Mouse (Mus musculus) MEL (cell line): ENCODE results near the gene Notch2. TPM values are rescaled to one million over a fixed set of nuclear protein-coding genes. Genes with fewer than 3 reads are reported as not detected.

Experiments used
- DNase-seq: peaks from one replicate; pipeline ENCODE4 v3.0.0; 2011; ENCODE audit warnings: low read depth, low spot score
- H3K27ac ChIP-seq: 2 replicates; pipeline ENCODE4 v1.5.1; 2012; ENCODE audit warnings: low read depth, mild to moderate bottlenecking, control low read depth, low read length, moderate library complexity; ENCODE audit not compliant: control insufficient read depth
- H3K27me3 ChIP-seq, 2 experiments: fragments of 150-350 bp in 1 of 2; sonication (generic) in 1 of 2; 2 replicates each; pipeline ENCODE4 v1.6.1; 2012; ENCODE audit warnings: low read length in 2 of 2, mild to moderate bottlenecking in 2 of 2, improper control_type of control experiment in 1 of 2, moderate library complexity in 1 of 2; ENCODE audit not compliant: insufficient read depth in 2 of 2, control insufficient read depth in 1 of 2
- H3K36me3 ChIP-seq, 2 experiments: 2 replicates each; pipeline ENCODE4 v1.6.1; 2012 to 2014; ENCODE audit warnings: low read length in 2 of 2, improper control_type of control experiment in 1 of 2, inconsistent platforms in 1 of 2, mild to moderate bottlenecking in 1 of 2; ENCODE audit not compliant: insufficient read depth in 2 of 2, control insufficient read depth in 1 of 2
- H3K4me1 ChIP-seq, 2 experiments: fragments of 150-350 bp in 1 of 2; sonication (generic) in 1 of 2; 2 replicates each; pipeline ENCODE4 v1.6.1; 2012; ENCODE audit warnings: low read length in 2 of 2, improper control_type of control experiment in 1 of 2, mild to moderate bottlenecking in 1 of 2; ENCODE audit not compliant: insufficient read depth in 2 of 2, control insufficient read depth in 1 of 2
- H3K4me3 ChIP-seq, 2 experiments: fragments of 150-350 bp in 1 of 2; sonication (generic) in 1 of 2; 2 replicates each; pipeline ENCODE4 v1.5.1; 2012; ENCODE audit warnings: low read depth in 2 of 2, low read length in 2 of 2, mild to moderate bottlenecking in 2 of 2, moderate library complexity in 2 of 2, control low read depth in 1 of 2, improper control_type of control experiment in 1 of 2; ENCODE audit not compliant: control insufficient read depth in 1 of 2, insufficient read depth in 1 of 2
- H3K79me2 ChIP-seq: 2 replicates; pipeline ENCODE4 v1.6.1; 2012; ENCODE audit warnings: mild to moderate bottlenecking, low read length, moderate library complexity; ENCODE audit not compliant: control insufficient read depth, poor library complexity, insufficient read depth
- H3K9ac ChIP-seq: 2 replicates; pipeline ENCODE4 v1.6.1; 2012; ENCODE audit warnings: low read depth, mild to moderate bottlenecking, control low read depth, low read length, moderate library complexity; ENCODE audit not compliant: control insufficient read depth, poor library complexity, severe bottlenecking
- H3K9me3 ChIP-seq: fragments of 150-350 bp; sonication (generic); replicated peaks from 2 replicates; pipeline ENCODE4 v1.6.1; 2012; ENCODE audit warnings: mild to moderate bottlenecking, low read length, improper control_type of control experiment, moderate library complexity; ENCODE audit not compliant: insufficient read depth
- BHLHE40 ChIP-seq: IDR thresholded peaks from 2 replicates; pipeline ENCODE4 v1.6.1; 2012; ENCODE audit warnings: low read depth, mild to moderate bottlenecking, inconsistent platforms, low read length, improper control_type of control experiment, borderline replicate concordance
- CHD2 ChIP-seq: IDR thresholded peaks from 2 replicates; pipeline ENCODE4 v1.6.1; 2011; ENCODE audit warnings: low read length, improper control_type of control experiment
- CTCF ChIP-seq, 3 experiments: IDR thresholded peaks in 2 of 3; conservative IDR thresholded peaks in 1 of 3; 2 replicates each; pipeline ENCODE4 v1.5.1; 2011 to 2012; ENCODE audit warnings: low read length in 3 of 3, low read depth in 2 of 3, mild to moderate bottlenecking in 2 of 3, improper control_type of control experiment in 1 of 3, inconsistent platforms in 1 of 3, mixed read lengths in 1 of 3, moderate library complexity in 1 of 3; ENCODE audit not compliant: control insufficient read depth in 1 of 3, insufficient read depth in 1 of 3, poor library complexity in 1 of 3, severe bottlenecking in 1 of 3
- ELF1 ChIP-seq: IDR thresholded peaks from 2 replicates; pipeline ENCODE4 v1.6.1; 2014; ENCODE audit warnings: low read depth, mild to moderate bottlenecking, inconsistent platforms, low read length, improper control_type of control experiment, moderate library complexity
- EP300 ChIP-seq, 2 experiments: IDR thresholded peaks; 2 replicates each; pipeline ENCODE4 v1.6.1; 2011; ENCODE audit warnings: improper control_type of control experiment in 2 of 2, low read length in 2 of 2, low read depth in 1 of 2, mild to moderate bottlenecking in 1 of 2
- ETS1 ChIP-seq: IDR thresholded peaks from 2 replicates; pipeline ENCODE4 v1.6.1; 2012; ENCODE audit warnings: low read depth, mild to moderate bottlenecking, inconsistent platforms, low read length, improper control_type of control experiment, moderate library complexity
- GATA1 ChIP-seq: IDR thresholded peaks from 2 replicates; pipeline ENCODE4 v1.6.1; 2011; ENCODE audit warnings: low read depth, low read length, improper control_type of control experiment
- HCFC1 ChIP-seq: IDR thresholded peaks from 2 replicates; pipeline ENCODE4 v1.6.1; 2012; ENCODE audit warnings: low read depth, mild to moderate bottlenecking, inconsistent platforms, low read length, improper control_type of control experiment, moderate library complexity
- JUND ChIP-seq: IDR thresholded peaks from 2 replicates; pipeline ENCODE4 v1.6.1; 2011; ENCODE audit warnings: low read depth, mild to moderate bottlenecking, improper control_type of control experiment, low read length
- MAFK ChIP-seq: IDR thresholded peaks from 2 replicates; pipeline ENCODE4 v1.6.1; 2011; ENCODE audit warnings: low read depth, mild to moderate bottlenecking, low read length, improper control_type of control experiment, borderline replicate concordance
- MAX ChIP-seq: IDR thresholded peaks from 2 replicates; pipeline ENCODE4 v1.6.1; 2011; ENCODE audit warnings: low read length, improper control_type of control experiment
- MAZ ChIP-seq: IDR thresholded peaks from 2 replicates; pipeline ENCODE4 v1.6.1; 2012; ENCODE audit warnings: low read depth, mild to moderate bottlenecking, inconsistent platforms, low read length, improper control_type of control experiment
- MXI1 ChIP-seq: IDR thresholded peaks from 2 replicates; pipeline ENCODE4 v1.6.1; 2011; ENCODE audit warnings: mild to moderate bottlenecking, low read depth, low read length, improper control_type of control experiment
- MYB ChIP-seq: IDR thresholded peaks from 2 replicates; pipeline ENCODE4 v1.6.1; 2011; ENCODE audit warnings: mild to moderate bottlenecking, low read depth, low read length, improper control_type of control experiment
- NELFE ChIP-seq: IDR thresholded peaks from 2 replicates; pipeline ENCODE4 v1.6.1; 2011; ENCODE audit warnings: low read depth, low read length, improper control_type of control experiment
- POLR2A ChIP-seq, 2 experiments: IDR thresholded peaks; 2 replicates each; pipeline ENCODE4 v1.6.1; 2011 to 2012; ENCODE audit warnings: low read length in 2 of 2, mild to moderate bottlenecking in 2 of 2, control low read depth in 1 of 2, improper control_type of control experiment in 1 of 2, low read depth in 1 of 2, moderate library complexity in 1 of 2; ENCODE audit not compliant: control insufficient read depth in 1 of 2, insufficient read depth in 1 of 2, poor library complexity in 1 of 2
- POLR2AphosphoS2 ChIP-seq: IDR thresholded peaks from 2 replicates; pipeline ENCODE4 v1.6.1; 2011; ENCODE audit warnings: low read length, improper control_type of control experiment
- SMC3 ChIP-seq: IDR thresholded peaks from 2 replicates; pipeline ENCODE4 v1.6.1; 2011; ENCODE audit warnings: low read depth, low read length, improper control_type of control experiment
- TAL1 ChIP-seq: IDR thresholded peaks from 2 replicates; pipeline ENCODE4 v1.6.1; 2012; ENCODE audit warnings: mild to moderate bottlenecking, inconsistent platforms, low read length, moderate library complexity, mixed read lengths
- TBP ChIP-seq: IDR thresholded peaks from 2 replicates; pipeline ENCODE4 v1.8.0; 2011; ENCODE audit warnings: low read depth, low read length, improper control_type of control experiment
- TCF12 ChIP-seq: IDR thresholded peaks from 2 replicates; pipeline ENCODE4 v1.6.1; 2014; ENCODE audit warnings: low read depth, mild to moderate bottlenecking, inconsistent platforms, low read length, improper control_type of control experiment, moderate library complexity
- USF1 ChIP-seq: IDR thresholded peaks from 2 replicates; pipeline ENCODE4 v1.6.1; 2014; ENCODE audit warnings: low read depth, mild to moderate bottlenecking, inconsistent platforms, low read length, improper control_type of control experiment, moderate library complexity
- USF2 ChIP-seq, 2 experiments: IDR thresholded peaks; 2 replicates each; pipeline ENCODE4 v1.6.1; 2011 to 2012; ENCODE audit warnings: improper control_type of control experiment in 2 of 2, low read length in 2 of 2, borderline replicate concordance in 1 of 2, inconsistent platforms in 1 of 2, low read depth in 1 of 2, mild to moderate bottlenecking in 1 of 2; ENCODE audit not compliant: insufficient read depth in 1 of 2
- ZMIZ1 ChIP-seq: IDR thresholded peaks from 2 replicates; pipeline ENCODE4 v1.6.1; 2012; ENCODE audit warnings: low read depth, mild to moderate bottlenecking, inconsistent platforms, low read length, improper control_type of control experiment, moderate library complexity
- ZNF384 ChIP-seq: IDR thresholded peaks from 2 replicates; pipeline ENCODE4 v1.6.1; 2012; ENCODE audit warnings: low read depth, mild to moderate bottlenecking, inconsistent platforms, low read length, improper control_type of control experiment
- polyA plus RNA-seq, 2 experiments: library from polyadenylated mRNA; stranded (reverse) in 1 of 2; unstranded in 1 of 2; fragments of >175 nt in 1 of 2; fragments of >200 nt in 1 of 2; gene quantifications; 2 replicates each; pipeline versions ENCODE4 v1.2.1 to v1.2.4; 2012; ENCODE audit warnings: low replicate concordance in 2 of 2, low read depth in 1 of 2; ENCODE audit not compliant: insufficient read length in 2 of 2, insufficient read depth in 1 of 2, missing spikeins in 1 of 2
- total RNA-seq: library from RNA; depleted of rRNA; stranded (reverse); fragments of 300-350 nt; gene quantifications from 2 replicates; pipeline ENCODE4 v1.2.3, GENCODE M21; 2012

Notch2 gene
- total and polyA plus RNA-seq, 3 experiments = 16.2 to 36.6 (median 16.6) TPM

DNA sequence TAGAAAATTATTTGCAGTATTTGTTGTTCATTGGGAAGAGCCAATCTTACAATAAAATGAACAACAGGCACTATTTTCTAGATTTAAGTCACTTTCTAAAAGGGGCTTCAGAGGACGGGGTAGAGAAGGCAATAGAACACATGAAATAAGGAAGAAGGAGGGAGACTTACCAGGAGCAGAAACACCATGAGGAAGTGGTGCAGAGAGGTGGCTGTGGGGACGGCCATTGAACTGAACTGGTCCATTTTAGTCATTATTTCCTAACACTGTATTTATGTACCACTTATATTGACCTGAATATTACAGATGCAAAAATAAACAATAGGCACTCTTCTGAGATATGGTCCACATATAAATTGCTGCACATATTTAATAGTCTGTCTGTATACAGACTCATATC lies 143.7 kb downstream of the Notch2 start:
- no peaks in the 10 kb centered on the region for H3K9me3 ChIP-seq
- TF ChIP-seq TAL1 (no peak), GATA1 (no peak), SMC3 (no peak), ELF1 (no peak)
- H3K79me2 ChIP-seq = no peaks in the 10 kb centered on the region
- peak; percentile 51 for DNase-seq
- H3K4me1 ChIP-seq = peaks cover 16 to 26% of the 10 kb centered on the region in 2 experiments
- no peak overlapping the region for H3K9ac ChIP-seq
- no peaks in the 10 kb centered on the region for H3K27me3 ChIP-seq
- peak overlapping the region; percentile 3; the same call in 1 of the 2 replicates for H3K27ac ChIP-seq
- peaks cover 0 to 27% of the 10 kb centered on the region in 2 experiments; a peak in 2 of 4 replicates for H3K36me3 ChIP-seq
- H3K4me3 ChIP-seq = no peak overlapping the region

DNA sequence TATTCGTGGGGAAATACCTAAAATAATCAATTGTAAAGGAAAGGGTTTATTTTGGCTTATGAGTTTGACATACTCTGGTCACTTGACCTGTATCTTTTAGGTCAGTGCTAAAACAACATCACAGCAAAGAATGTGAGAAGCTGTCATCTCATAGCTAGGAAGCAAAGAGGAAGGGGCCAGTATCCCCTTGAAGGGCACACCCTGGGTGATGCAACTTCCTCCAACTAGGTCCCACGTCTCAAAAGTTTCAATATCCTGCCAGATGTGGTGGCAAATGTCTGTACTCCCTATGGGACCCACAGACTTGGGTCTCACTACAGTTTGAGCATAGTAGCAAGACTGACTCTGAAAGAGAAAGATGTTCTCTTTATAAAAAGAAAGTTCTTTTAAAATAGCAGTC lies 144.3 kb downstream of the Notch2 start:
- no peaks in the 10 kb centered on the region for H3K27me3 ChIP-seq
- H3K4me3 ChIP-seq = no peak overlapping the region
- DNase-seq = peak; percentile 62
- H3K9ac ChIP-seq = no peak overlapping the region
- H3K27ac ChIP-seq = peak overlapping the region; percentile 3; the same call in 1 of the 2 replicates
- H3K36me3 ChIP-seq = peaks cover 0 to 27% of the 10 kb centered on the region in 2 experiments; a peak in 2 of 4 replicates
- H3K4me1 ChIP-seq = peaks cover 16 to 26% of the 10 kb centered on the region in 2 experiments
- TF ChIP-seq ZNF384 = no peak
- TF ChIP-seq USF1 = no peak
- no peak for TF ChIP-seq POLR2A (IDR thresholded peaks at IDR 0.05; ENCODE audit: control insufficient read depth in 1 of 2, insufficient read depth in 1 of 2, low read depth in 1 of 2, low read length in 2 of 2, poor library complexity in 1 of 2)
- 0 out of 2 replicates have a peak, but pooled peaks have one; percentile 35 for TF ChIP-seq JUND
- 0 out of 2 replicates have a peak, but pooled peaks have one; percentile 30 for TF ChIP-seq HCFC1
- TF ChIP-seq BHLHE40 = no peak
- TF ChIP-seq MXI1 = no peak
- no peak for TF ChIP-seq USF2 (IDR thresholded peaks at IDR 0.05; ENCODE audit: borderline replicate concordance in 1 of 2, insufficient read depth in 1 of 2, low read depth in 1 of 2, low read length in 2 of 2)
- TF ChIP-seq ELF1 = no peak
- no peak for TF ChIP-seq POLR2AphosphoS2
- TF ChIP-seq ZMIZ1 = no peak
- TF ChIP-seq TCF12 = 0 out of 2 replicates have a peak, but pooled peaks have one; percentile 26
- no peak for TF ChIP-seq GATA1
- no peak for TF ChIP-seq MYB
- TF ChIP-seq NELFE = no peak
- no peak for TF ChIP-seq ETS1
- no peak for TF ChIP-seq MAFK
- no peak for TF ChIP-seq MAZ
- TF ChIP-seq TBP = no peak
- TF ChIP-seq CHD2 = no peak
- no peak for TF ChIP-seq MAX
- peak in 1 of 2 experiments; percentile 58; a peak in 2 of 4 replicates for TF ChIP-seq EP300 (IDR thresholded peaks at IDR 0.05; ENCODE audit: low read depth in 1 of 2, low read length in 2 of 2)
- no peak for TF ChIP-seq CTCF (IDR thresholded peaks at IDR 0.05 in 2 of 3, conservative IDR thresholded peaks at IDR 0.05 in 1 of 3; ENCODE audit: control insufficient read depth in 1 of 3, insufficient read depth in 1 of 3, low read depth in 2 of 3, low read length in 3 of 3, poor library complexity in 1 of 3, severe bottlenecking in 1 of 3)
- TF ChIP-seq, all 39 proteins: peak for 4
- Histone ChIP-seq H3K9me3 (no peaks in the 10 kb centered on the region), H3K79me2 (no peaks in the 10 kb centered on the region)
